Mouse (Mus musculus) right cerebral cortex, postnatal 14 days (tissue): ENCODE data around the gene Col4a4.

Experiments
- DNase-seq: peaks from one replicate; pipeline ENCODE4 v3.0.0; 2022

Gene Col4a4

DNA sequence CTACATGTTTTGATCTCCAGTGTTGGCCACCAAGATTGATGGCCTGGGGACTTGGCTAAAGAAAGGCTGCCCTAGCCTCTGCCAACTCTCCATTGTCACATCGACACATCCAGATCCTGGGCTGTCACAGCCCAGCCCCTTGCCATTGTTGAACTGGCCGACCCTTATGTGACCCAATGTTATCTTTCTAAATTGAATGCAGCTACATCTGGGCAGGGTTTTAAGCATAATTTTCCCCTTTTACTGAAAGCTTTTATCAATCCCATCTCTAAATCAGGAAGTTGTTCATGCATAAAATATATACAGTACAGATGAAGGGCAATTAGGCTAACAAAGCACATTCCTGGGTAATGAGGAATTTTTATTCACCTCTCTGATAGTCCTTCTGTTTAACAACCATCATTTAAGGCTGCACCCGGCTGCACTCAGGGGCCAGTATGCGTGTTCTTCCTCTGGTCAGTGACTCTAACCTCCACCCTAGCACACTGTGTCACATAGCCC lies 112.1 kb downstream of the Col4a4 start:
- DNase-seq: no peak

DNA sequence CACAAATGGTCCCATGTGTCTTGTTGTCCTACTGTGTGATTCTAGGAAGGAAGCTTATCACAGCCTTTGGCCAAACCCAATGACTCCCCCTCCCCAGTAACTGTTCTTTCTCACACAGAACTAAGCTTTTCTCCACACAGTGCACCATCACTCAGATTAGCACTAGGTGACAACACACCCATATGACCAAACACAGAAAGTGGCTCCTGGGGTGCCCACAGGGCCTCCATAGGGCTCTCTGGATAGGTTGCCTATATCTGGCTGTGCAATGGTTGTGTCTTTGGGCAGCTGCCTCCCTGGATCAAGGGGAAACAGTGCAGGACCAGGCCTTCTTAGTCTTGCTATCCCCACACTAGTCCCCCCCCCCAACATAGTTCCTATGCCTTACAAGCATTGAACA lies 113.2 kb downstream of the Col4a4 start:
- DNase-seq: no peak

DNA sequence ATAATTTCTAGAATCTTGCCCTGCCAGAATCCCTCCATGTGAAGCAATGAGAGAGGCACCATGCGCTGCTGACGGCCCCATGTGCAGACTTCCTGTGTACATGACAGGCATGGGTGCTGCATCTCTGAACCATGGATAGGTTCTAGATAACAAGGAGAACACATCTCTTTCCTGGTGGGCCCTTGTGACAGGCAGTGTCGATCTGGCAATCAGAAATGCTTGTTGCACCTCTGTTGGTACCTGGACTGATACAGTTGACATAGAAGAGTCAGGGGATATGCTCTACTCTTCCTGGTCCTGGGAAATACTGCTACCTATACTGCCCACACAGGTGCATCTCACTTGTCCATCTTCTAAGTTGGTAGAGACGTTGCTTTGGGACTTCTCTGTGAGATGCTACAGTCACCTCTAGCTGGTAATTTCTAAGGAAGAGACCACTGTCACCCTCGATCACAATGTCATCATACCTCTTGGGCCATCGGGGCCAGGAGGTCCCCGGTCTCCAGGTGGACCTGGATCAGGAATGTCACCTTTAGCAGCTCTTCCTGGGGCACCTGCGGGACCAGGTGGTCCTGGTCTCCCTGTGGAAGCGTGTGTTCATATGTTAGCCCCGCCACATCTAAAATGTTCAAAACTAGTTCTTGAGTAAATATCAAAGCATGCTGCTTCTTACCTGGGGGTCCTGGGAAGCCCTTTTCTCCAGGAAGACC lies 116.0 kb downstream of the Col4a4 start:
- DNase-seq: no peak

DNA sequence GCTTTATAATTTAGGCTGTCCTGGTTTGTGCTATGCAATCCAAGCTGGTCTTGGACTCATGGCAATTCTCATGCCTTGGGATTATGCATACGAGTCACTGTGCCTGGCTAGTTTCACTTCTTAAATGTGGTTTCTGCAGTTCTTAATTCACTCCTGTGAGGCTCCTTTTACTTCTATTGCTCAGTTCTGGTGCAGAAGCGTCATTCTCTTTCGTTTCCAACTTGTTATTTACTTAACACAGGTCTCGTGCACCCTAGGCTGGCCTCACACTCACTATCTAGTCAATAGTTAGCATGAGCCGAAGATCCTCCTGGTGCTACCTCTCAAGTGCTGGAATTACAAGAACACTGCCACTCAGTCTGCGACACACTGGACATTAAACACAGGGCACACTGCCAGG lies 117.8 kb downstream of the Col4a4 start:
- DNase-seq: no peak

DNA sequence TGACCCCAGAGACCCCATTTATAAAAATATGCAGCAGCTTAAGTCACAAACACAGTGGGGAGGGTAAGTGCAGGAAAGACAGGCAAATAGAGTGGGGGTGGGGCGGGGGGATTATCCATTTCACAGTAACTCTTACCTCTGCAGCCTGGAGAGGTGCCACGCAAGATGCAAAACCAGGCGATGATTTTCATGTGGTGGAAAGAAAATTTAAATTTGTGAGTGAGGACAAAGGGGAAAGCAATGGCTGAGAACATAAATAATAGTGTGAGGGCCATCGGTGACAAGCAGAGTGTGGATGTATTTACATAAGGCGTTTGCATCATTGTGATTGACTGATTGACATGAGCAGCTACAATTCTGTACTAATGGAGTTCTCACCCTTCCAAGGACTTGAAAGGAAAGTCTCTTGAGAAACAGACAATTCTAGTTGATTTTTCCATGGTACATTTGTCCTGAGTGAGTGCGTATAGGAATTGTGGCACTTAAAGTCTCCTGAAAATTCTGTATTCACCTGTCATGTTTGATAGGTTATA lies 121.3 kb downstream of the Col4a4 start:
- no peak for DNase-seq

DNA sequence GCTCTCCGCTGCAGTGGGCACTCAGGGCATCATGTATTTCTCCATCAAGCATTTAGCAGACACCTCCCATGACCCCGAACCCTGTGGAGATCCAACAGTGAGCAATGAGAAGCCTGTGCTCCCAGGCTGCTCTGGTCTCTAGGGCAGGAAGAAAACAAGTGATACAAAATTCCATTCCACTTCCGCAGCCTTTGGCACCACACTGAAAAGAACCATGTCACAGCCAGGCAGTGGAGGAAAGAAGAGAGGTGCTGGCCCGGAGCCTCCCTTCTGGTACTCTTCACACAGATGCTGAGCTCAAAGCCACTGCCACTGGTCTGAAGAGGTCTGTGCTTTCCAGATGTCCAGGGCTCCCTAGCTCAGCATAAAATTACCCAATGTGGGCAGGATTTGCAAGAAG lies 125.6 kb downstream of the Col4a4 start:
- DNase-seq: no peak

DNA sequence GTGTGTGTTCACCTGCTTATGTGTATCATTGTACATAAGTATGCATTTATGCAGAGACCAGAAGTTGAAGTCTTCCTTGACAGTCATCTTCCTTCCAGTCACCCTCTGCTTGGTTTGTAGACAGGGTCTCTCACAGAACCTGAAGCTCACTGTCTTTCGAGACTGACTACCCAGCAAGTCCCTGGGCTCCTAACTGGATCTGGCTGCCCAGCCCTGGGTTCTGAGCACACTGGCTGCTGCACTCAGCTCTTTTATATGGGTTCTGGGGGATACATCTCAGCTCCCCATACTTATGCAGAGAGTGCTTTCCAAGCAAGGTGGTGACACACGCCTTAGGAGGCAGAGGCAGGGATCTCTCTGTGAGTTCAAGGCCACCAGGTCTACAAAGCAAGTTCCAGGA lies 126.7 kb downstream of the Col4a4 start:
- DNase-seq: no peak

DNA sequence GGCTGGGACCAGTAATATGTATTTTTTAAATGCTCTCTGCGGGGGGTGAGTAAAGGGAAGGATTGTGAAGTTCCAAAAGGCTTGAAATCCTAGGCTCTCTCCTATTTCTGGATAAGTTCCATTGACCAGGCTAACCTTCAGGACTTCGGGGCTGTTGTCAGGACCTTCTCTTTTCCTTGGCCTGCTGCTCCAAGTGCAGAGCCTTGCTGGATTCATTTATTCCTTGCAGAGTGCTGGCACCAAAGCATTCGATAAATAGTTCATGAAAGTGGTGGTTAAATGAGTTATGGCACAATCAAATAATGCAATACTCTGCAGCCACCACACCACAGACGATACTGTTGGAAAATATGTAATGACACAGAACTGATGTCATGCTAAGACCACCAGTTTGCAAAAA lies 127.3 kb downstream of the Col4a4 start:
- no peak for DNase-seq

DNA sequence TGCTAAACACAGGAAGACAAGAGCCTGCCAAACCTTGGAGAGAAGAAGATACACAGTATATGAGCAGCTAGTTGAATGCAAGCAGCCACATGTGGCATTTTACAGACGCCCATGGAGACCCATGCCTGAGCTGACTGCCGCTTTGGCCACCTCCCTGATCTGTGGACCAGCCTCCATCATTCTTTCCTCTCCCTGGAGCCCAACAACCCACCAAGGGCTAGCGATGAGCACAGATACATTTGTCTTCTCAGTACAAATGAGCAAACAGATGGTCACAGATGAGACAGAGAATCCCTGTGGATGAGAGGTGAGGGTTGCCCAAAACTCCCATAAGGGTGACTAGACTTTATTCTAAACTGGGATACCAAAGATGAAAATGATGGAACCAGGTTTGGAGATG lies 132.6 kb downstream of the Col4a4 start:
- DNase-seq: no peak

DNA sequence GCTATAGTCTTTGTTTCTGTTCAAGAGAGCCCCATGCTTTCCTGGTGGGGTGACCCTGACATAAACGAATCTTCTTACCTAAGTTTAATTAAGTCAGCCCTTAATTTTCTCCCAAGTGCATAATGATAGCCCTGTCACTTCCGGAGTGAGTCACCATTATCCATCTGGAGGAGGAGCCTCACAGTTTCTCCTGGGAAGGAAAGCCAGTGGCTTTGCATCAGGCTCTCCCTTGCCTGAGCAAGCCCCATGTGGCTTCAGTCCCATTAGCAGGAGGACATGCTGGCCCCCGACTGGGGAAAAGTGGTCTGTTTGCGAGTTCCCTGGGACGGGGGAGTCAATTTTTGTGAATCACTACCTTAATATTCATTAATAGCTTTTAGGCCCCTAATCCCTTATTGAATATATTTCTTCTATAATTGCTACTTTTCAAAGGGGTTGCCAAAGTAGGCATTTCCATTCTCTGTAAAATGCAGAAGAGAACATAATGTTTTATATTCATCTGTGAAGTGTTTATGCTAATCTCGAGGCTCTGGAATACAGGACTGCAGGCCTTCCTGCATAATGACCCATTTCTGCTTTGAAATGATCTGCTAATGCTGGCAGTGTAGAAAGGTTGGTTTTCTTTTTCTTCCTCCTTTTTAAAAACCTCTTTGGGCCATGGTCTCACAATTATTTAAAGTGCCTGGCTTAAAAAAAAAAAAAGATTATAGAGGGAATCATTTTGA lies 134.6 kb downstream of the Col4a4 start:
- DNase-seq: no peak

DNA sequence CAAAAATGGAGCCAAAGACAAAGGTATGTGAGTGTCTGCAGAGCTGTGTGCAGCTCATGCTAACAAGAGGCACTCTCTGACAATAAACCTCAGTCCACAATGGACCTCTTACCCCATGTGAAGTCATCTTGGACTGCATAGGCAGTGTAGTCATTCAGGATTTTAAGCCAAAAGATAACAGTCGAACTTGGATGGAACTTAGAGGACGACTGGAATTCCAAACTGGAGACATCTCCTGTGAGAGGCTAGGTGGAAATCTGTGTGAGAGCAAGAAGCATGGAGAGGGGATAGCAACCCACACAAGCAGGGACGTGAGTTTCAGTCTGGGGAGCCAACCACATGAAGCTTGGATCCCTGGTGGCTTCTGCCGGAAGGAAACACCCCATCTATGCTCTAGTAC lies 136.8 kb downstream of the Col4a4 start:
- no peak for DNase-seq

DNA sequence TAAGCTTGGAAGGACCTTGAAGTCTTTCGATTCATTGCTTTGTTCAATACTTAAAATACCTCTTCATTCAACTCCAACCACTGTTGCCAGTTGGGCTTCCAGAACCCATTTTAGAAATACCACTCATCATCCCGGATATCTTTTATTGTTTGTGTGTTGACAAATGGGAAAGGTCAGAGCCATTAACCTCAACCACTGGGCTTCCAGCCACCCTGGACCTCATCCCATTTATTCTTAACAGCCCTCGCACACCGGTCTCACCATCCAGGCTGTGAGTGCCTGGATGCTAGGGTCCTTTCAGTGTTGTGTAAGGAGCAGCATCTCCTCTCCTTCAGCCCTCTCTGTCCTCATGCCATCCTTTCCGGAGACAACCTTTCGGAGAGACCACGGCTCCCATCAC lies 140.6 kb downstream of the Col4a4 start:
- DNase-seq: no peak

DNA sequence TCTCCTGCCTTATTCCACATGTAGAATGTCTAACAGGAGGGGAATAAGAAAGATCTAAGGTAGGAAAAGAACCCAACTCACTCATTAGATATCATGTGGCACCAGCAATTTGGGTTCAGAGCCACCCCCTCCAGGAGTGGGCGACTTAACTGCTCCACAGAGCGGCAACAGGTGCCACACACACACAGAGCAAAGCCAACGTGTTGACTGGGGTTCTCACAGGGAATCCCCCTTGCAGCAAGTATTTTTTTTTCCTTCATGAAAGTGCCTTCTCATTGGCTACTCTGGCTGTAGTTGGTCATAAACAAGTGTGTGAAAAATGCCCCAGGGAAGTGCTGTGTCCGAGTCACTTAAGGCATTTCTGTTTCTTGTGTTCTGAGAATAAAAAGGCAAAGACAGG lies 143.1 kb downstream of the Col4a4 start:
- no peak for DNase-seq

DNA sequence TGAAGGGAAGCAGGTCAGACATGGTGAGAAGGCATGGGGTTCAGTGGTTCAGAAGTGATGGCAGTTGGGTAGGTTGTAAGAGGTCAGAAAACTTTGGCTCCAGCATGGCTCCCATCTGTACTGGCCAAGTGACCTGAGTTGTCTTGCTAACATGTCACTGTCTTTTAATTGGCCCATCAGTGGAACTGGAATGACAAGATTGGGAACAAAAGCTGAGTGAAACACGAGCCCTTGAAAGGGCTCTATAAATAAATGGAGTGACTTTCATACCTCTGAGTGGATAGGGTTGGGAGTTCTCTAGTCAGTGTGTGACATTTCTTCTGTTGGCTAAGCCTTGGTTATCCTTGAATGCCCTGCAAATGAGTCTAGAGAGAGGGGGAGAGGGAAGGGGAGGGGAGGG lies 146.5 kb downstream of the Col4a4 start:
- no peak for DNase-seq

DNA sequence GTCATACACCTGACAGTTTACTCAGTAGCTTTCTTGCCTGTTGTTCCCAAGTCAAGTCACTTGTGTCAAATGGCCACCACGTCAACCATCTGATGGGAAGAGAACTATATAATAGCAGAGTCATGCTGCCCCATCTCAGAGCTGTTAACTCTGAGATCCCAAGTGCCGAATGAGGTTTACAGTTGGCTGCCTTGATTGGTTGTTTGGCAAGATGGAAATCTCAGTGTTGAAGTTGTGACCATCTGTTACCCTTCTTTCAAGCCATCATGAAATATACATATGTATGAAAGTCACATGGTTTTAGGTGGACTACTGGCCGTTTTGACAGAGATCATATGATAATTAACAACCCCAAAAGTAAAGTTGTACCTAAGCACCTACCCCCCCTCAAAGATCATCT lies 149.4 kb downstream of the Col4a4 start:
- no peak for DNase-seq

DNA sequence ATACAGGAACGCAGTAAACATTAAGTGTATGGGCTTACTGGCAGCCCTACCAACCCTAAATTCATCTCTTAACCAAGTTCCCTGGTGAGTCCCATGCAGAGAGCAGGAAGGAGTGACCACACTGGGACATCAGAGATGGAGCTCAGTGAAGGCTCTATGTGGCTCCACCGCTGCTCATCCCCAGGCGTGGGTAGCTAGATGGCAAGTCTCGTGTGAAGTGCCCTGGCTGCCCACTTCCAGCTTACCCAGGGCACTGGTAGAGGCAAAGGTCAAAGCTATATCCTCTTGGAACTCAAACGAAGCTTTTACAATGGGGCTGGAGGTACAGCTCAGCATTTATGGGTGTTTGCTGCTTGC lies 153.0 kb downstream of the Col4a4 start:
- no peak for DNase-seq

DNA sequence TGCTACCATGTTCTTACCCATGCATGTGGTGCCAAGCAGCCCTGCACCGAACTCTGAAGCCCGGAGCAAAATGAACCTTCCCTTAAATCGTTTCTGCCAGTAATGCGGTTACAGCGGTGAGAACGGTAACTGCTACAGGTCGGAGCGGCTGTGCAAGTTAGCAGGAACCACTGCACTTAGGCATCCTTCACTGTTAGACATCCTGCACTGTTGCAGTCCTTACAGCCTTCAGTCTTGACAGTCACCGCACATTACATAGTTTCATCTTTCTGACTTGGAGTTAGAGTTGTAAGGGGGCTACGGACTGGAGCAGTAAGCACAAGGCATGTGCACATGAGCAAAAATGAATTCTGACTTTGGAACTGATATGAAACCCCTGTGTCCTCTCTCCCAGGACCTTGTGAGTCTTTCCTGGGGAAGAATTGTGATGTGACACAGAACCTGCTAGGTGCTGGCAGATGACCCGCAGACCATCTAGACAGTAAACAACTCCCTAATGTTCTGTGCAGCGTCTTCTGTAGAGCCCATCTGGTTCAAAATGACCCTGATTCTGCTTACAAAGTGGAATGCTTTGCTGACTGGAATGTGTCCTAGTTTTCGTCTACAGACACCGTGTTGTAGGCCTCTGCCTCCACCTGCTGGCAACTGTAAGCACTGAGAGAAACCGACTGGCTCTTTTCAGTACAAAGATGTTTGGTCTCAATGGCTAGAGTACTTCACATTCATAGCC lies 153.6 kb downstream of the Col4a4 start:
- peak; percentile 78 for DNase-seq

DNA sequence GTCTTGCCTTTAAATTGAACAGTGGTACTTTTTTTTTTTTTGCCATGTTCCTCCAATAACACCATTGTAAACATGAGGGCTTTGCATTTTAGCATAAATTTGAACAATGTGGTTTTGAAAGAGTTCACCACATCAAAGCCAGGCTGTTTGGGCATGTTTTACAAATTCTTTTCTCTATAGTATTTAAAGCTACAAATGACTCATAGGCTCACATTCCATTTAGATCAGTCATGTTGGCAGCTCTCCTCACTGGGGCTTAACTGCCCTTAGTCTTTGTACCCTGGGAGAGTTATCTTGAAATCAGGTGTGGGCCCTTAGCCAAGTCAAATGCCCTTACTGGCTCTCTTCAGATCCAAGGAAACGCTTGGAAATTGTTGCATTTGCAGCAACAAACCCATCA lies 157.6 kb downstream of the Col4a4 start:
- no peak for DNase-seq

DNA sequence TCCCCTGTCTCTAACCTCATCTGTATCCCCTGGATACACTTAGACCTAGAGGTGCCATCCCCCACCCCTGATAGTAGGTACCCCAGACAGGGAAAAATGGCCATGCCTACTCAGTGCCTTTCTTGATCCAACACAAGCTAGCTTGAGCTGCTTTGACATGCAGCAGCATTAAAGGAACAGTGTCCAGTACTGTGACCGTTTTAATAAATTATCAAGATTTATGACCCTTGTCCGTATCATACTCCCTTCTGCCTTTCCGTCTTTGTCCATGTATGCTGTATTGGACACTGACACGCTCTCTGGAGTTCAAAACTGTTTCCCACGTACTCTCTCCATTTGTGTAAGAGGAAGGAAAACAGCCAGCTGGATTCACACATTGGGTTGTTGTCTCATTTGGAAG lies 158.9 kb downstream of the Col4a4 start:
- DNase-seq: no peak

DNA sequence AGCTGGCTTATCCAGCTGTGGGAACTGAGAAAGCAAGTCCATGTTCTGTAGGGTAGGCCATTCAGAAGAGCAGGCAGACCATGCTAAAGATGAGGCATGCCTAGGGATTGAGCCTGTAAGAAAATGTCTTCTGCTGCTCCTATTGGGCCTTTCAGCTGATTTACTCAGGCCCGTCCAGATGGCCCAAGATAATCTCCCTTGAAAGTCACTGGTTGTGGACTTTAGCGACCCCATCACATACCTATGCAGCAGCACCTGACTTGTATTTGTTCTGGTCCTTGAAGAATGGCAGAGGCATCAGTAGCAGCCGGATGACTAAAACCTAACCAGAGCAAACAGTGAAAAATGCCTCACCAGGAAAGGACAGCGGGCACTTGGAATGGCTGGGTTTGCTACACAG lies 171.0 kb downstream of the Col4a4 start:
- no peak for DNase-seq

DNA sequence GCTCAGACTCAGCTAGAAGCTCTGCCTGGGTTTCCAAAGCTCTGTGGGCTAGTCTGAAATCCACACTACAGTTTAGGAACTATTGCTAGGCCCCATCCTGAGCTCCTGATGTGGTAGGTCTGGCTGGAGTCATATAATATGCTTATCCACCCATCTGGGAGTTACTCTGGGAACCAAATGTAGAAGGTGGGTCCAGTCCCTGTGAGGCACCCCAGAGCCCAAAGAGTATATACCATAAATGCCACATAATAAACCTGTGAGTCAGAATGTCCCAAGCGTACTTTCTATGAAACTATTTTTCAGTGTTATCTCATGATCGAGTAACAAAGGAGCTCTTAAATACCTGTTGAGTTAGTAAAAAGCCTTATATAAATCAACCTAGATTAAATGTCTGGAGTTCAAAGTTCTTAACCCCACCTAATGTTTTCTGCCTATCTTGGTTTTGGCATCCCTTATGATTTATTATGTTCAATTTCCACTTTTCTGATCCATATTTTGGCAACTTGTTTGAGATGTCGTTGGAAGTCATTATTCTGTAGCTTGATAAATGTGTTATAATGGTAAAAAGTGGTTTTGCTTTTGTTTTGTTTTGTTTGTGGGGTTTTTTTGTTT lies 172.1 kb downstream of the Col4a4 start:
- DNase-seq: no peak

DNA sequence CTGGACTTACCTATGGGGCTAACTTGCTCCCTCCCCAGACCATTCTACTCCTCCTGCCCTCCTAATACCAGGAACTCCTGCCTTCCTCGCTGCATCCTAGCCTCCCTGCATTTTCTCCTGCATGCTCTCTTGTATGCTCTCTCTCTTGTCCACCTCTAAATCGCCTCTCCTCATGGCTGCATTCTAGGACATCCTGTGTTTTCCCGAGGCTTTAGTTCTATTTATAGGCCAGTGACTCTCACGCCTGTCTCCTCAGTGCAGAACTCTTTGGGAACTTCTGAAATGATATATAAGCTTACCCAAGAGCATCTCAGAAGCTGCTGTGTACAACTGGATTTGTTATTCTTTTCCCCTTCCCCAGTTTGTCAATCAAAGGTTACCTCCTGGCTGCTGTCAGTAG lies 174.6 kb downstream of the Col4a4 start:
- no peak for DNase-seq

DNA sequence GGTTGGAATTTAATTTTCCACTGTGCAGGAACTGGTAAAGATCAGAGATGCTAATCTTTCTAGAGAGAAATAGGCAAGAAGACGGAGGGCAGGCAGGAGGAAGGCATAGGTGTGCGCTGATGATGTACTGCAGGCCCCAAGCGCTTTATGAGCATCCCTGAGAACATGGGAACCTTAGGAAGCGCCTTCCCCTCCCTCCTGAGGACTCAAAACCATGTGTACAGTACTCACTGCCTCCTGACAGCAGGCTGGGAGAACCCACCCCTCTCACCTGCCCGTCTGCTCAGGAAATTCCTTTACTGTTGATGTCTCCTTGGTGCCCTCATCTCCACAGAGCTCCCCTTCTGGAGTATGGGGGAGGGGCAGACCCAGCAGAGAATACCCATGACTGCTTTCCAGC lies 175.1 kb downstream of the Col4a4 start:
- no peak for DNase-seq
